Mouse (Mus musculus): Measurements from ENCODE around the gene Echdc2. TPM values are rescaled to one million over a fixed set of nuclear protein-coding genes. Genes with fewer than 3 reads are reported as not detected.

The Echdc2 gene
- polyA plus RNA-seq (2015; fragmentation: Nextera tagmentation; extraction: Ambion mirVana) = 35.3 and 36.7 TPM in 2 replicates

DNA sequence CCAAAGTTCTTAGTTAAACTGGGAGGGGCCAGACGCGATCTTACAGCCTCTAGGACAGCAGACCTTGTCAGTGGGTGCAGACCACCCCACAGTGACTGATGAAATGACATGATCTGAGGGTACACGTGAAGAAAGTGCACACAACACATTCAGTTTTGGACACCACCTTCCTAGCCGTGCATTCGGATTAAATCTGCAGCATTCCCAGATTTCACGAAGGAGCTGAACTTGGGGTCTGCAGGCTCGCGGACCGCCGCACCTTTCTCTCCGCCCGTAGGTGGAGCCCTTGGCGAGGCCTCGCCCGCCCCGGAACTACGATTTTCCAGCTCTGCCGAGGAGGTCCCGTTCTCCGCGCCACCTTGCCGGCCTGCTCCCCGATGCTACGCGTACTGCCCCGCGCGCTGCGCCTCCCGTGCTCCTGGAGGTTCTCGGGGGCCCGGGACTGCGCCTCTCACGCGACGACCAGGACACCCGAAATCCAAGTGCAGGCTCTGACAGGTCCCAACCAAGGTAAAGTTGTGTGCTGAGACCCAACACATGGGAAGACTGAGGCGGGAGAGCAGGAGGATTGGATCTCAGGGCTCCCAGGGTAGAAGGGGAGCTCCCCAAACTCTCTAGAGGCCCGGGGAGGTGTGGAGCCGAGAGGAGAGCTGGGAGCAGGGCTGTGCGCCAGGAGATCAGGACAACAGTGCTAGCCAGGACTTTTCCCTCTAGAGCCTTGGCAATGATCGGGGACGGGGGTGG lies at the start of gene Echdc2:
Echdc2 (plus strand) TSS at position 286 of the 744 bp plus-strand sequence.
- WGBS = under 1% methylated on average over 43 of the region's 43 CpGs
- Histone ChIP-seq H3K4me1 (ENCODE audit: control insufficient read depth, insufficient read depth, low read length) (no peaks in the 10 kb centered on the region), H3K36me3 (ENCODE audit: control insufficient read depth, insufficient read depth, low read length) (no peaks in the 10 kb centered on the region), H3K27me3 (ENCODE audit: control insufficient read depth, insufficient read depth, low read length) (no peaks in the 10 kb centered on the region), H3K9me3 (replicated peaks; ENCODE audit: control insufficient read depth, low read length) (no peaks in the 10 kb centered on the region), H3K4me3 (replicated peaks; ENCODE audit: low read length) (peak within 1 kb of the TSS; percentile 62), H3K27ac (ENCODE audit: low read length) (no peak within 1 kb of the TSS), H3K9ac (ENCODE audit: low read length) (peak within 1 kb of the TSS; percentile 77), H3K4me2 (ENCODE audit: low read depth, low read length) (peak within 1 kb of the TSS; percentile 83)
- peak; percentile 71; the same call in 1 of the 2 replicates for ATAC-seq (ENCODE audit: insufficient read depth, low FRiP score)

GRCm38 (mm10) chr4:108116466-108116865 lies 48.8 kb upstream of the Echdc2 start:
- no peak for ATAC-seq (ENCODE audit: insufficient read depth, low FRiP score)
- Histone ChIP-seq H3K9me3 (replicated peaks; ENCODE audit: control insufficient read depth, low read length) (no peaks in the 10 kb centered on the region), H3K9ac (ENCODE audit: low read length) (no peak overlapping the region), H3K36me3 (ENCODE audit: control insufficient read depth, insufficient read depth, low read length) (no peaks in the 10 kb centered on the region), H3K4me3 (replicated peaks; ENCODE audit: low read length) (no peak overlapping the region), H3K27ac (ENCODE audit: low read length) (no peak overlapping the region), H3K27me3 (ENCODE audit: control insufficient read depth, insufficient read depth, low read length) (no peaks in the 10 kb centered on the region), H3K4me1 (ENCODE audit: control insufficient read depth, insufficient read depth, low read length) (no peaks in the 10 kb centered on the region), H3K4me2 (ENCODE audit: low read depth, low read length) (no peak overlapping the region)
- 84% methylated on average over 2 of the region's 2 CpGs for WGBS

DNA sequence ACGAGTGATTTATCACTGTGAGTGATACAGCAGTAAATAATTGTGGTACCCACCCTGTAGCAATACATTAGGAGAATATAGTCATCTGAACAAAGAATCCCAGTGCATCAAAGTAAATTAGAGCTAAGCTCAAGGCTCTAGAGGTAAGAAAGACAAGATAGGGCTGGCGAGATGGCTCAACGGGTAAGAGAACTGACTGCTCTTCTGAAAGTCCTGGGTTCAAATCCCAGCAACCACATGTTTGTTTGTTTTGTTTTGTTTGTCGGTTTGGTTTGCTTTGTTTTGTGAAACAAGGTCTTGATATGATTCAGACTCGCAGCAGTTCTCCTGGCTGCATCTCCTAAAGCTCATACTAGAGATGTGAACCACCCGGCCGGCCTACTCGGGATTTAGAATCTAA lies 47.7 kb upstream of the Echdc2 start:
- Histone ChIP-seq H3K4me2 (ENCODE audit: low read depth, low read length) (no peak overlapping the region), H3K9me3 (replicated peaks; ENCODE audit: control insufficient read depth, low read length) (no peaks in the 10 kb centered on the region), H3K4me3 (replicated peaks; ENCODE audit: low read length) (no peak overlapping the region), H3K36me3 (ENCODE audit: control insufficient read depth, insufficient read depth, low read length) (no peaks in the 10 kb centered on the region), H3K4me1 (ENCODE audit: control insufficient read depth, insufficient read depth, low read length) (no peaks in the 10 kb centered on the region), H3K9ac (ENCODE audit: low read length) (no peak overlapping the region), H3K27me3 (ENCODE audit: control insufficient read depth, insufficient read depth, low read length) (no peaks in the 10 kb centered on the region), H3K27ac (ENCODE audit: low read length) (no peak overlapping the region)
- no peak for ATAC-seq (ENCODE audit: insufficient read depth, low FRiP score)
- 86% methylated on average over 8 of the region's 8 CpGs for WGBS

- H3K4me1 ChIP-seq (ENCODE audit: control insufficient read depth, insufficient read depth, low read length) = no peaks in the 10 kb centered on the region
- WGBS = 11% methylated on average over 43 of the region's 45 CpGs
- H3K27me3 ChIP-seq (ENCODE audit: control insufficient read depth, insufficient read depth, low read length) = no peaks in the 10 kb centered on the region
- H3K4me3 ChIP-seq (replicated peaks; ENCODE audit: low read length) = peak overlapping the region; percentile 76
- H3K27ac ChIP-seq (ENCODE audit: low read length) = peak overlapping the region; percentile 20
- H3K36me3 ChIP-seq (ENCODE audit: control insufficient read depth, insufficient read depth, low read length) = no peaks in the 10 kb centered on the region
- H3K9me3 ChIP-seq (replicated peaks; ENCODE audit: control insufficient read depth, low read length) = no peaks in the 10 kb centered on the region
- ATAC-seq (ENCODE audit: insufficient read depth, low FRiP score) = peak; percentile 94
- peak overlapping the region; percentile 83 for H3K9ac ChIP-seq (ENCODE audit: low read length)
- peak overlapping the region; percentile 68 for H3K4me2 ChIP-seq (ENCODE audit: low read depth, low read length)
Measured at GRCm38 (mm10) chr4:108117924-108118876, 47.0 kb upstream of the Echdc2 start.

DNA sequence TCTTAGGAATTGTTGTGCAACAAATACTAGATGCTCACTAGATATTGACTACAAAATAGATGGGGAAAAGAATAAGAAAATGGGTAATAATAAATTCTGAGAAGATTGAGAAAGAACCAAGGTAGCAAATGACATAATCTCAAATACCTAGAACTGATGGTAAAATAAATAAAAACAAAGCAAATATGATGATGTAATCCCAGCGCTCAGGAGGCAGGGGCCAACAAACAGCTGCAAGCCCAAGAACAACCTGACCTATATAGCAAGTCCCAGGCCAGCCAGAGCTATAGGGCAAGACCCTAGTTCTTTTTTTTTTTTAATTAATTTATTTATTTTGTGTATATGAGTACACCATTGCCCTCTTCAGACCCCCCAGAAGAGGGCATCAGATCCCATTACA lies 41.1 kb upstream of the Echdc2 start:
- Histone ChIP-seq H3K9me3 (replicated peaks; ENCODE audit: control insufficient read depth, low read length) (no peaks in the 10 kb centered on the region), H3K36me3 (ENCODE audit: control insufficient read depth, insufficient read depth, low read length) (no peaks in the 10 kb centered on the region), H3K27ac (ENCODE audit: low read length) (no peak overlapping the region), H3K27me3 (ENCODE audit: control insufficient read depth, insufficient read depth, low read length) (no peaks in the 10 kb centered on the region), H3K4me2 (ENCODE audit: low read depth, low read length) (no peak overlapping the region), H3K9ac (ENCODE audit: low read length) (no peak overlapping the region), H3K4me1 (ENCODE audit: control insufficient read depth, insufficient read depth, low read length) (no peaks in the 10 kb centered on the region), H3K4me3 (replicated peaks; ENCODE audit: low read length) (no peak overlapping the region)
- WGBS = 92% methylated on average over 1 of the region's 1 CpGs
- ATAC-seq (ENCODE audit: insufficient read depth, low FRiP score) = no peak

DNA sequence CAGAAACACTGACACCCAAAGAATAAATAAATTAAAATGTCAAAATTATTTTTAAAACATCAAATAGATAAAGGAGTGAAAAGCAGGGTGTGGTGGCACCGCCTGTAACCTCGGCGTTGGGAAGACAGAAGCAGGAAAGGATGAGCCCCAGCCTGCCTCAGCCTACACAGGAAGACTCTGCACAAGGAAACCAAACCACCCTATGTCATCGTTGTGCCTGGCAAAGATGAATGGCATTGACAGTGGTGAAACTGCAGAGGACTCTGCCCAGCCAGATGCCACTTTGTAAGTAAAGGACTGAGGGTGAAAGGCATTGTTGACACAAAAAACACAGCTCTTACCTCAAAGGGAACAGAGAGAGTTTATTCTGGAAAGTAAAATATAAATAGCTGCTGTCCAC lies 39.0 kb upstream of the Echdc2 start:
- no peak for ATAC-seq (ENCODE audit: insufficient read depth, low FRiP score)
- H3K4me1 ChIP-seq (ENCODE audit: control insufficient read depth, insufficient read depth, low read length) = no peaks in the 10 kb centered on the region
- H3K9ac ChIP-seq (ENCODE audit: low read length) = no peak overlapping the region
- no peaks in the 10 kb centered on the region for H3K27me3 ChIP-seq (ENCODE audit: control insufficient read depth, insufficient read depth, low read length)
- H3K4me3 ChIP-seq (replicated peaks; ENCODE audit: low read length) = no peak overlapping the region
- no peaks in the 10 kb centered on the region for H3K9me3 ChIP-seq (replicated peaks; ENCODE audit: control insufficient read depth, low read length)
- H3K4me2 ChIP-seq (ENCODE audit: low read depth, low read length) = no peak overlapping the region
- no peaks in the 10 kb centered on the region for H3K36me3 ChIP-seq (ENCODE audit: control insufficient read depth, insufficient read depth, low read length)
- WGBS = 76% methylated on average over 4 of the region's 4 CpGs
- H3K27ac ChIP-seq (ENCODE audit: low read length) = no peak overlapping the region

DNA sequence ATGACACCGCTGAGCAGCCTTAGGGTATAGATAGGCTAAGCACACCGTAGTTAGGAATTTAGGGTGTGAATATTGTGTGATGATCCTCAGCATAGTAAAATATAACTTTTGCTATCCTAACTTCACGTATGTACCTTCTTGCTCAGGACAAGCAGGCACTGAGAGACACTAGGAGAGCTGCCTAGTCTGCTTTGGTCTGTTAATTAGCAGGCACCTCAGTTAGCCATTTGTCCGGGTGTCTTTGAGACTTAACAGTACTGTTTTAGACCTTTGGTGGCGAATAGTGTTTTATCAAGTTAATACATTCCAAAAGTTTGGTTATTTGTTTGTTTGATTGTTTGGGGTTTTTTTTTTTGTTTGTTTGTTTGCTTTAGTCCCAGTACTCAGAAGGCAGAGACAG lies 37.7 kb upstream of the Echdc2 start:
- Histone ChIP-seq H3K4me1 (ENCODE audit: control insufficient read depth, insufficient read depth, low read length) (no peaks in the 10 kb centered on the region), H3K36me3 (ENCODE audit: control insufficient read depth, insufficient read depth, low read length) (no peaks in the 10 kb centered on the region), H3K27me3 (ENCODE audit: control insufficient read depth, insufficient read depth, low read length) (no peaks in the 10 kb centered on the region), H3K27ac (ENCODE audit: low read length) (no peak overlapping the region), H3K4me3 (replicated peaks; ENCODE audit: low read length) (no peak overlapping the region), H3K9me3 (replicated peaks; ENCODE audit: control insufficient read depth, low read length) (no peaks in the 10 kb centered on the region), H3K4me2 (ENCODE audit: low read depth, low read length) (no peak overlapping the region), H3K9ac (ENCODE audit: low read length) (no peak overlapping the region)
- ATAC-seq (ENCODE audit: insufficient read depth, low FRiP score) = no peak
- 85% methylated on average over 5 of the region's 5 CpGs for WGBS

- H3K36me3 ChIP-seq (ENCODE audit: control insufficient read depth, insufficient read depth, low read length) = no peaks in the 10 kb centered on the region
- H3K4me3 ChIP-seq (replicated peaks; ENCODE audit: low read length) = no peak overlapping the region
- H3K4me2 ChIP-seq (ENCODE audit: low read depth, low read length) = no peak overlapping the region
- H3K27me3 ChIP-seq (ENCODE audit: control insufficient read depth, insufficient read depth, low read length) = no peaks in the 10 kb centered on the region
- no peaks in the 10 kb centered on the region for H3K4me1 ChIP-seq (ENCODE audit: control insufficient read depth, insufficient read depth, low read length)
- WGBS = 80% methylated on average over 2 of the region's 2 CpGs
- no peak overlapping the region for H3K9ac ChIP-seq (ENCODE audit: low read length)
- H3K9me3 ChIP-seq (replicated peaks; ENCODE audit: control insufficient read depth, low read length) = no peaks in the 10 kb centered on the region
- no peak for ATAC-seq (ENCODE audit: insufficient read depth, low FRiP score)
- no peak overlapping the region for H3K27ac ChIP-seq (ENCODE audit: low read length)
Measured at GRCm38 (mm10) chr4:108128339-108128738, 36.9 kb upstream of the Echdc2 start.

- Histone ChIP-seq H3K4me2 (ENCODE audit: low read depth, low read length) (no peak overlapping the region), H3K4me3 (replicated peaks; ENCODE audit: low read length) (no peak overlapping the region), H3K9me3 (replicated peaks; ENCODE audit: control insufficient read depth, low read length) (no peaks in the 10 kb centered on the region), H3K9ac (ENCODE audit: low read length) (no peak overlapping the region), H3K27ac (ENCODE audit: low read length) (no peak overlapping the region), H3K4me1 (ENCODE audit: control insufficient read depth, insufficient read depth, low read length) (no peaks in the 10 kb centered on the region), H3K27me3 (ENCODE audit: control insufficient read depth, insufficient read depth, low read length) (no peaks in the 10 kb centered on the region), H3K36me3 (ENCODE audit: control insufficient read depth, insufficient read depth, low read length) (no peaks in the 10 kb centered on the region)
- 84% methylated on average over 3 of the region's 3 CpGs for WGBS
- ATAC-seq (ENCODE audit: insufficient read depth, low FRiP score) = no peak
Measured at GRCm38 (mm10) chr4:108130452-108130851, 34.8 kb upstream of the Echdc2 start.
